Mouse (Mus musculus) embryonic facial prominence, embryonic 11.5 days (tissue): Measurements from ENCODE around the gene Lurap1. TPM values are rescaled to one million over a fixed set of nuclear protein-coding genes. Genes with fewer than 3 reads are reported as not detected.

ENCODE experiments used
- ATAC-seq: fragments of 200-750 bp; cut with Nextera tagmentation; replicated peaks from 2 replicates; pipeline ENCODE4 v1.8.0; 2017; ENCODE audit warnings: low read depth; ENCODE audit not compliant: insufficient number of reproducible peaks, low FRiP score, low TSS enrichment
- DNase-seq: peaks from one replicate; pipeline ENCODE4 v3.0.0-alpha.2; 2015; ENCODE audit warnings: low spot score
- H3K27ac ChIP-seq: fragments of 300-500 bp; sonication (generic); replicated peaks from 2 replicates; pipeline ENCODE4 v1.5.1; 2014; ENCODE audit warnings: mild to moderate bottlenecking, low read depth, low read length, control low read depth
- H3K27me3 ChIP-seq: fragments of 300-500 bp; sonication (generic); 2 replicates; pipeline ENCODE4 v1.6.1; 2014; ENCODE audit warnings: mild to moderate bottlenecking, low read length, moderate library complexity, mixed read lengths; ENCODE audit not compliant: control insufficient read depth, insufficient read depth
- H3K36me3 ChIP-seq: fragments of 300-500 bp; sonication (generic); replicated peaks from 2 replicates; pipeline ENCODE4 v1.6.1; 2014; ENCODE audit warnings: low read depth, mild to moderate bottlenecking, low read length, moderate library complexity, mixed read lengths; ENCODE audit not compliant: control insufficient read depth, insufficient read depth
- H3K4me1 ChIP-seq: fragments of 300-500 bp; sonication (generic); 2 replicates; pipeline ENCODE4 v1.6.1; 2014; ENCODE audit warnings: low read length, mixed read lengths; ENCODE audit not compliant: control insufficient read depth, insufficient read depth
- H3K4me2 ChIP-seq: fragments of 300-500 bp; sonication (generic); 2 replicates; pipeline ENCODE4 v1.6.1; 2014; ENCODE audit warnings: low read depth, mild to moderate bottlenecking, control low read depth, low read length, moderate library complexity
- H3K4me3 ChIP-seq: fragments of 300-500 bp; sonication (generic); 2 replicates; pipeline ENCODE4 v1.5.1; 2014; ENCODE audit warnings: low read depth, low read length, control low read depth
- H3K9ac ChIP-seq: fragments of 300-500 bp; sonication (generic); replicated peaks from 2 replicates; pipeline ENCODE4 v1.6.1; 2014; ENCODE audit warnings: mild to moderate bottlenecking, control low read depth, low read length
- H3K9me3 ChIP-seq: fragments of 300-500 bp; sonication (generic); replicated peaks from 2 replicates; pipeline ENCODE4 v1.6.1; 2016; ENCODE audit warnings: mild to moderate bottlenecking, low read length, inconsistent platforms, mixed read lengths; ENCODE audit not compliant: control insufficient read depth
- WGBS: fragments of 180-500 bp; shearing (Covaris S2); extraction: QIAGEN DNeasy Blood & Tissue Kit; methylation state at CpG from one replicate; pipeline ENCODE4 v1.1.7; 2014; 5-methylcytosine and 5-hydroxymethylcytosine counted together
- polyA plus RNA-seq: library from polyadenylated mRNA; unstranded; fragments of >200 nt; fragmentation: Nextera tagmentation; extraction: Ambion mirVana; gene quantifications from 2 replicates; pipeline ENCODE4 v1.2.1, GENCODE M21; 2014

The Lurap1 gene
- polyA plus RNA-seq, 1 experiment from 2014 or later = 2.1 TPM

DNA sequence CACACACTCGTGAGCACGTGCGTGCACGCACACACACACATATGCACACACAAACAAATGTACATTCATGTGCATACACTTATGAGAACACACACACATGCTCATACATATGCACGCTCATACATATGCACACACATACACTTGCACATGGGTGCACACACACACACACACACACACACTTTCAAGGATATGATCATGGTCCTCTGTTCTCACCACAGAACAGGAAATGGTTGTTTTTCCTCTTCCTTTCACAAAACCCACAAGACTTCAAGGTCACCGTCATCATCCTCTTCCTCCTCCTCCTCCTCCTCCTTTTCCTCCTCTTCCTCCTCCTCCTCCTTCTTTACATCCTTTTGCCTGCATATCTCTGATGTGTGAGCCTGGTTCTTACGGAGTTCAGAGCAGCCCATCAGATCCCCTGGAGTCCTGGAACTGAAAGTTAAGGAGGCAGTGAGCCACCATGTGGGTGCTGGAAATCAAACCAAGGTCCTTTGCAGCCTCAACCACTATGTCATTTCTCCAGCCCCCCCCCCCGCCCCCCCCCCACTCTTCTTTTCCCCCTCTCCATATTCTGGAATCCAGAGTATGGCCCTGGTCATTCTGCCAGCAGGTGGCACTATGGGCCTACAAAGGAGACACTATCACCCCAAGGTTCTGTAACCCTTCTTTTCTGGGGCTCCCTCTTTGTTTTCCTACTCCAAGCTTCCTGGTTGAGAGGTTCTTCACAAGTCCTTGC lies 17.6 kb upstream of the Lurap1 start:
- Histone ChIP-seq H3K9ac (no peak overlapping the region), H3K27me3 (no peaks in the 10 kb centered on the region), H3K36me3 (no peaks in the 10 kb centered on the region), H3K27ac (no peak overlapping the region), H3K4me3 (no peak overlapping the region), H3K9me3 (no peaks in the 10 kb centered on the region), H3K4me2 (no peak overlapping the region), H3K4me1 (no peaks in the 10 kb centered on the region)
- WGBS = 83% methylated on average over 7 of the region's 8 CpGs
- ATAC-seq (no peak; the same call in 1 of the 2 replicates), DNase-seq (peak; percentile 81)

DNA sequence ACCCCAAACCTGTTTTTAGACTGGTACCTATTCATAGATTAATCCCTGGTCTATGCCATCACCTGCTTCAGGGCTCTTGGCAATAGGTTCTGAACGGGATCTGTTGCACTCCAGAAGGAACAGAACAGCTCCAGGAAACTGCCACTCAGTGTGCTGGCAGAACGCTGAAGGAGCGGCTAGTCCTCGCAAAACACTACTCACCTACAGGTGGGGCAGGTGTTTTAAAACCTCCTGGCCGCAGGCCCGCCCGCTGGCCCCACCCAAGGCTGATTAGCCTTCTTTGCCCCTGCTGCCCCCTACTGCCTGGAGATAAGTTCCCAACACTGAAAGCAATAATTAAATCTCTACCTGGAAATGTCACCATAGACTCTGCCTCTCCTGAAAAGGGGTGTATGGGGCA lies 16.3 kb upstream of the Lurap1 start, which contains the start of gene Tspan1:
Gene Tspan1, minus strand, starts transcription at position 198 of the 400 bp plus-strand sequence.
- no peak for ATAC-seq
- WGBS = 18% methylated on average over 7 of the region's 7 CpGs
- H3K4me2 ChIP-seq = no peak within 1 kb of the TSS

DNA sequence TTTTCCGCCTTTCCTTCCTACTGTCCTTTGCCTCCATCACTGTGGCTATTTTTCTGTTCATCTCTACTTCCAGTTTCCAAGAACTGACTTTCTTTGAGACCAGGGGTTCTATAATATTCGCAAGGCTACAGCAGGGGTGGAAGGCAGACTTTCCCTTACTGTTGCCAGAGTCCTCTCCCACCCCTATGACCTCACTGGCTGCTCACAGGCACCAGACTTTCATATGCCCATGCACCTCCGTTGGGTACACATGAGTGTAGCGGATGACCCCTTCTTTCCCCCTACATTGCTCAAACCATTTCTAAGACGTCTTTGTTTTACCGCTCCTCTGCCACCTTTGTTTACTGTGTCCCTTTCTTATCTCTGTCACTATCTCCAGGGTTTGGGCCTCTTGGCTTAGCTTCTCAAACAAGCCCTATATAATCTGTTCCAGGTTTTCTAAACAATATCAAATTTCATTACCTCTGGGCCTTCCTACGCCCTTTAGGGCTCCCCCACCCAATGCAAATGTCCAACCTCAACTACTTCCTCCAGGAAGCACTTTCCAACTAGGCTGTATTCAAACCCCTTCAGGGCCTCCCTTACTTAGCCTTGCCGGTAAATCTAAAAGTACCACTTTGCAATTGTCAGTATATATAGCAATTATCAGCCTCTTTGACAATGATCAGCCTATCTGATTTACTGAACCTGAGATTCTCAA lies 14.7 kb upstream of the Lurap1 start:
- WGBS = 39% methylated on average over 8 of the region's 8 CpGs
- Histone ChIP-seq H3K27ac (no peak overlapping the region), H3K4me2 (no peak overlapping the region), H3K9ac (no peak overlapping the region), H3K36me3 (no peaks in the 10 kb centered on the region), H3K4me3 (no peak overlapping the region), H3K27me3 (no peaks in the 10 kb centered on the region), H3K9me3 (no peaks in the 10 kb centered on the region), H3K4me1 (no peaks in the 10 kb centered on the region)
- no peak for DNase-seq
- no peak for ATAC-seq

More for the DNA sequence above, 16.3 kb upstream of the Lurap1 start, which contains the start of gene Tspan1:
- H3K27ac ChIP-seq = no peak within 1 kb of the TSS
- H3K9me3 ChIP-seq = no peaks in the 10 kb centered on the region
- DNase-seq = no peak
- H3K4me1 ChIP-seq = no peaks in the 10 kb centered on the region
- no peaks in the 10 kb centered on the region for H3K27me3 ChIP-seq
- no peaks in the 10 kb centered on the region for H3K36me3 ChIP-seq
- no peak within 1 kb of the TSS for H3K9ac ChIP-seq
- H3K4me3 ChIP-seq = no peak within 1 kb of the TSS

DNA sequence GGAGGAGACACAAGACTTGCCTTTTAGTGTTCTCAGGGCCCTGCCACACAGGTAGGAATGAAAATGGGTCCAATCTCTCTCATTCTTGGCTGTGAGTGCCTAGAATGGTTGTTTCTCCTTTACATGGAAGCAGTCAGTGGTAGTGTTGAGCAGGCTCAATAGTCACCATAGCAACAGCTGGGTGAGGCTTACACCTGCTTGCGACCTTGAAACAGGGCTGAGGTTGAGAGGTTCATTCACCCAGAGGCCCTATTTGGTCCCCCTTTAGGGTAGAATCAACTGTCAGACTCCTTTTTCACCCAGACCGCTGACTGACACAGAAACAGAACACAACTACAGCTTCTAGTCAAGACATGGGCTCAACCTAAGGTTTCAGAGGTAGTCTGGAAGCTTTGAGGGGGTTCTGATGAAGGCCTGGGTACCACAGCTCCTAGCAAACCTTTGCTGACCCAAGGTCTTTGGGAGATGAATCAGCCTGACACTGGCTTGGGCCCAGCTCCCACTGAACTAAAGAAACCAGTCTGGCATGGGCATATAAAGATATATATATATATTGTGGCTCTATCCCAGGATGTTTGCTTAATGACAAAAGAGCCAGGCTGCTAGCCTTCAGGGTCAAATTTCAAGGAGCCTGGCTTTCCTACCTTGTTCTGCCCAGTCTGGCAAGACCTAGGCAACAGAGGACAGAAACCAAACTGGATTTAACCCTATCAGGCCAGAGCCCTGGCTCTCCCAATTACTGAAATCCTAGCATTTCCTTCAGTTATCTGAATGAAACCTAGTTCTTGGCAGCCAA lies 13.8 kb upstream of the Lurap1 start:
- H3K36me3 ChIP-seq = no peaks in the 10 kb centered on the region

DNA sequence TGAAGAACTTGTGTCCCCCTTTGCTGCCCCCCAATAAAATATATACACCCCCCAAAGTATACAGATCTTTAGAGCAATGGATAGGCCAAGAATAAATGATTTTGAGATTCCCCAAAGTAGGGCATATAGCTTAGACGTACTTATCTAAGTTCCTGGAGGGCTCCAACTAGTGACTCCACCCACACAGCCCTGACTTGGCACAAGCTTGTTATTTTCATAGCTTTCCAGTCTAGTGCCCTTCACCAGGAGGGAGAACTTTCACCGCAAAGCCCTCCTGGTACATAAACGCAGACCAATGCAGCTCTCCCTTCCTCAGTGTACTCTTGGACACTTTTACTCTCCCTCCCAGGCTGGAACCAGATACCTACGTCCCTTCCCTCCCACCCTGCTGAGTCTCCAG lies 11.0 kb upstream of the Lurap1 start:
- Histone ChIP-seq H3K4me3 (no peak overlapping the region), H3K9ac (no peak overlapping the region), H3K27ac (no peak overlapping the region), H3K4me1 (no peaks in the 10 kb centered on the region), H3K9me3 (no peaks in the 10 kb centered on the region), H3K36me3 (peaks cover 6% of the 10 kb centered on the region), H3K27me3 (no peaks in the 10 kb centered on the region), H3K4me2 (no peak overlapping the region)
- no peak for ATAC-seq
- WGBS = 77% methylated on average over 4 of the region's 4 CpGs
- DNase-seq = no peak

More for the DNA sequence above, 13.8 kb upstream of the Lurap1 start:
- no peak overlapping the region for H3K4me3 ChIP-seq
- no peaks in the 10 kb centered on the region for H3K4me1 ChIP-seq
- no peaks in the 10 kb centered on the region for H3K9me3 ChIP-seq
- ATAC-seq (no peak), DNase-seq (no peak)
- H3K27me3 ChIP-seq = no peaks in the 10 kb centered on the region
- H3K27ac ChIP-seq = no peak overlapping the region
- H3K9ac ChIP-seq = no peak overlapping the region
- no peak overlapping the region for H3K4me2 ChIP-seq
- WGBS = 83% methylated on average over 2 of the region's 2 CpGs

DNA sequence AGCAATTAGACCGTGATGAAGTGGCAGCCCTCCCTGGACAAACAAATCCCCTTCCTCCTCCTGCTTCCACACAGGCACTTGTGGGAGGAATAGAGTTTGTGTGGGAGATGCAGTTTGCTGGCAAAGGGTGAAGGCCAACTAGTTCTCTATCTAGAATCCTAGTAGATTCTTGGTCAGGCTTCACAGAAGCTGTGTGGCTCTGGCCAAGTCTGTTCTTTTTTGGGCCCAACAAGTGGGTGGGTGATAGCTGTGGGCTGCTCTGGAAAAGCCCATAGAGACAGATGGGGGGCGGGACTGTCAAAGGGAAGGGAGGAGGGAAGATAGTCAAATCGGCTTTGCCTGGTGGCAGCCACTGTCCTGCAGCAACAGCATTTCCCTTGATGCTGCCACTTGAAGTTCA lies 9.6 kb upstream of the Lurap1 start:
- no peak overlapping the region for H3K9ac ChIP-seq
- ATAC-seq = no peak
- no peaks in the 10 kb centered on the region for H3K9me3 ChIP-seq
- H3K27ac ChIP-seq = no peak overlapping the region
- no peaks in the 10 kb centered on the region for H3K27me3 ChIP-seq
- H3K4me1 ChIP-seq = no peaks in the 10 kb centered on the region
- H3K4me2 ChIP-seq = no peak overlapping the region
- peaks cover 10% of the 10 kb centered on the region for H3K36me3 ChIP-seq
- DNase-seq = no peak
- 77% methylated on average over 3 of the region's 3 CpGs for WGBS
- no peak overlapping the region for H3K4me3 ChIP-seq

DNA sequence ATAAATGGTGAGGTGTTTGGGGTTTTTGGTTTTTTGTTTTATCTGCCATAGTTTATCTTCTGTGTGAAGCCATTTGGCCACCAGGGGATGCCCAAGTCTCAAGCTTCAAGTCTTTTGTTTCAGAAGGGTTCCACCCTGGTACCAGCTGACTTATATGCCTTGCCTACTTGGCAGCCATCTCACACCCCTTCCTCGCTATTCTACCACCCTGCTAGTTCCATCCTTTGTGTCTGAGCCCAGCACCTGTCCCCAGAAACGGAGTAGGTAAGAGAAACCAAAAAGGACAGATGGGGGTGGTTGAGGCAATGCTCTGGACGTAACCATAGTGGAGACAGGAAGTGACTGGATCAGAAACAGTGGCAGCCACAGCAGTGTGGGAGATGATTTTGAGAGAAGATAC lies 8.8 kb upstream of the Lurap1 start:
- ATAC-seq (no peak), DNase-seq (peak; percentile 48)
- Histone ChIP-seq H3K9me3 (no peaks in the 10 kb centered on the region), H3K4me3 (no peak overlapping the region), H3K4me1 (no peaks in the 10 kb centered on the region), H3K27me3 (no peaks in the 10 kb centered on the region), H3K27ac (no peak overlapping the region), H3K4me2 (no peak overlapping the region), H3K36me3 (peaks cover 10% of the 10 kb centered on the region), H3K9ac (no peak overlapping the region)
- 79% methylated on average over 3 of the region's 3 CpGs for WGBS
